ENCODE assay signal across 31 mouse cellular contexts in genomic region chr15:89334271-89334670, GRCm38 (mm10). TPM values are rescaled to one million over a fixed set of nuclear protein-coding genes. Genes with fewer than 3 reads are reported as not detected.
A peak's percentile ranks its signal among the peaks of the same experiment; 100 is the strongest.
DNase-seq lines count a peak whose midpoint lies in the region; ATAC-seq and TF ChIP-seq lines count a peak whose summit lies in the region.
"Had no signal": no experiment of that assay in that cellular context is flagged by ENCODE, and none has a peak within 500 bp of the region (broad histone marks: within the 10 kb centered on the region; RNA-seq: fewer than 3 reads in every experiment).

Miox (plus strand) TSS chr15:89334398.

- no peaks in the 10 kb centered on the region for H3K4me1 ChIP-seq in embryonic facial prominence, embryonic 13.5 days
- H3K4me1 ChIP-seq in embryonic facial prominence, embryonic 10.5 days: no peaks in the 10 kb centered on the region
- H3K4me1 ChIP-seq in liver, embryonic 14.5 days (replicated peaks; ENCODE audit: control insufficient read depth in 2 of 2, insufficient read depth in 2 of 2, low read length in 1 of 2): peaks cover 0 to 3% of the 10 kb centered on the region in 2 experiments; a peak in 1 of 4 replicates
- H3K4me1 ChIP-seq in liver, embryonic 12.5 days: no peaks in the 10 kb centered on the region
- H3K4me1 ChIP-seq: embryonic facial prominence, embryonic 15.5 days; forebrain, embryonic 12.5 days; hindbrain, embryonic 13.5 days; limb, embryonic 15.5 days; midbrain, embryonic 13.5 days had no signal

- no peak within 1 kb of the TSS for H3K4me2 ChIP-seq in embryonic facial prominence, embryonic 13.5 days
- no peak within 1 kb of the TSS for H3K4me2 ChIP-seq in liver, embryonic 14.5 days (ENCODE audit: low read depth)
- H3K4me2 ChIP-seq in liver, embryonic 12.5 days: no peak within 1 kb of the TSS
- H3K4me2 ChIP-seq: embryonic facial prominence, embryonic 15.5 days; forebrain, embryonic 12.5 days; heart, embryonic 11.5 days; hindbrain, embryonic 13.5 days; limb, embryonic 15.5 days; midbrain, embryonic 13.5 days had no signal

- ATAC-seq in embryonic facial prominence, embryonic 13.5 days (ENCODE audit: insufficient number of reproducible peaks, insufficient read depth, low FRiP score, low TSS enrichment, low read depth): no peak
- no peak for ATAC-seq in liver, embryonic 14.5 days (ENCODE audit: insufficient read depth)
- ATAC-seq in liver, embryonic 12.5 days: no peak
- ATAC-seq: forebrain, postnatal 0 days; midbrain, embryonic 13.5 days had no signal

- peak within 1 kb of the TSS; percentile 32; the same call in 1 of the 2 replicates for H3K9ac ChIP-seq in embryonic facial prominence, embryonic 13.5 days
- no peak within 1 kb of the TSS for H3K9ac ChIP-seq in liver, embryonic 14.5 days (replicated peaks)
- H3K9ac ChIP-seq in liver, embryonic 12.5 days: no peak within 1 kb of the TSS
- H3K9ac ChIP-seq: embryonic facial prominence, embryonic 15.5 days; forebrain, embryonic 12.5 days; forebrain, postnatal 0 days; hindbrain, embryonic 13.5 days; limb, embryonic 15.5 days; midbrain, embryonic 13.5 days had no signal

- no peak for DNase-seq in embryonic facial prominence, embryonic 10.5 days (ENCODE audit: low spot score)
- DNase-seq in liver, embryonic 14.5 days (ENCODE audit: low read depth in 3 of 3, low spot score in 3 of 3): no peak
- DNase-seq in kidney, adult 8-10 months: peak; percentile 92 to 95
- peak; percentile 81 for DNase-seq in kidney, postnatal 14 days
- DNase-seq in urinary bladder, adult 2 months (ENCODE audit: low spot score): no peak
- DNase-seq in urinary bladder, postnatal 14 days (ENCODE audit: low spot score): no peak
- DNase-seq: adrenal gland, postnatal 25 days; cerebellum, adult 18-20 months; cerebellum, postnatal 10 days; forebrain, postnatal 0 days; gastrocnemius, postnatal 25 days; heart, adult 18-20 months; heart, postnatal 4 days; lung, adult 2 months; lung, postnatal 10 days had no signal

- H3K27me3 ChIP-seq in embryonic facial prominence, embryonic 13.5 days: no peaks in the 10 kb centered on the region
- H3K27me3 ChIP-seq in embryonic facial prominence, embryonic 10.5 days (replicated peaks; ENCODE audit: low read depth, poor library complexity, severe bottlenecking): no peaks in the 10 kb centered on the region
- H3K27me3 ChIP-seq in liver, embryonic 14.5 days (ENCODE audit: control insufficient read depth, insufficient read depth, low read length): no peaks in the 10 kb centered on the region
- H3K27me3 ChIP-seq in liver, embryonic 12.5 days (replicated peaks): peaks cover 9% of the 10 kb centered on the region; the same call in 1 of the 2 replicates
- H3K27me3 ChIP-seq: embryonic facial prominence, embryonic 15.5 days; forebrain, embryonic 12.5 days; hindbrain, embryonic 13.5 days; limb, embryonic 15.5 days; midbrain, embryonic 13.5 days had no signal

- H3K27ac ChIP-seq in embryonic facial prominence, embryonic 13.5 days: no peak within 1 kb of the TSS
- H3K27ac ChIP-seq in embryonic facial prominence, embryonic 10.5 days (replicated peaks): no peak within 1 kb of the TSS
- H3K27ac ChIP-seq in liver, embryonic 14.5 days: no peak within 1 kb of the TSS
- H3K27ac ChIP-seq in liver, embryonic 12.5 days: no peak within 1 kb of the TSS
- H3K27ac ChIP-seq: embryonic facial prominence, embryonic 15.5 days; forebrain, embryonic 12.5 days; hindbrain, embryonic 13.5 days; limb, embryonic 15.5 days; macrophage; midbrain, embryonic 13.5 days had no signal

- TF ChIP-seq CTCF in liver, embryonic 14.5 days (IDR thresholded peaks at IDR 0.05; ENCODE audit: low read depth): no peak

- no peaks in the 10 kb centered on the region for H3K36me3 ChIP-seq in embryonic facial prominence, embryonic 13.5 days
- H3K36me3 ChIP-seq in embryonic facial prominence, embryonic 10.5 days (replicated peaks): no peaks in the 10 kb centered on the region
- no peaks in the 10 kb centered on the region for H3K36me3 ChIP-seq in liver, embryonic 14.5 days (replicated peaks; ENCODE audit: control insufficient read depth, insufficient read depth, low read depth)
- H3K36me3 ChIP-seq in liver, embryonic 12.5 days: no peaks in the 10 kb centered on the region
- H3K36me3 ChIP-seq: embryonic facial prominence, embryonic 15.5 days; forebrain, embryonic 12.5 days; G1E; hindbrain, embryonic 13.5 days; limb, embryonic 15.5 days; midbrain, embryonic 13.5 days had no signal

- H3K4me3 ChIP-seq in embryonic facial prominence, embryonic 13.5 days: no peak within 1 kb of the TSS
- no peak within 1 kb of the TSS for H3K4me3 ChIP-seq in embryonic facial prominence, embryonic 10.5 days
- no peak within 1 kb of the TSS for H3K4me3 ChIP-seq in liver, embryonic 14.5 days (ENCODE audit: insufficient read depth in 1 of 2, low read depth in 2 of 2, low read length in 2 of 2)
- H3K4me3 ChIP-seq in liver, embryonic 12.5 days: no peak within 1 kb of the TSS
- H3K4me3 ChIP-seq: embryonic facial prominence, embryonic 15.5 days; forebrain, embryonic 12.5 days; hindbrain, embryonic 13.5 days; limb, embryonic 15.5 days; midbrain, embryonic 13.5 days had no signal

- TF ChIP-seq EP300 in liver, embryonic 14.5 days (IDR thresholded peaks at IDR 0.05; ENCODE audit: low read depth): no peak

- H3K9me3 ChIP-seq in embryonic facial prominence, embryonic 13.5 days: no peaks in the 10 kb centered on the region
- no peaks in the 10 kb centered on the region for H3K9me3 ChIP-seq in embryonic facial prominence, embryonic 10.5 days
- no peaks in the 10 kb centered on the region for H3K9me3 ChIP-seq in liver, embryonic 14.5 days (ENCODE audit: control insufficient read depth, low read length)
- H3K9me3 ChIP-seq in liver, embryonic 12.5 days (replicated peaks): no peaks in the 10 kb centered on the region
- H3K9me3 ChIP-seq: embryonic facial prominence, embryonic 15.5 days; forebrain, embryonic 12.5 days; G1E; hindbrain, embryonic 13.5 days; limb, embryonic 15.5 days; midbrain, embryonic 13.5 days had no signal

- 86% methylated on average over 7 of the region's 7 CpGs for WGBS in embryonic facial prominence, embryonic 13.5 days
- WGBS in embryonic facial prominence, embryonic 10.5 days: 89% methylated on average over 7 of the region's 7 CpGs
- 74% methylated on average over 7 of the region's 7 CpGs for WGBS in liver, embryonic 14.5 days (ENCODE audit: insufficient replicate concordance)
- 81% methylated on average over 7 of the region's 7 CpGs for WGBS in liver, embryonic 12.5 days (ENCODE audit: insufficient replicate concordance)

RNA-seq across cellular contexts. Expression of gene Miox, which starts in this region (rescaled TPM):
- polyA plus RNA-seq in embryonic facial prominence, embryonic 13.5 days (2015; fragmentation: Nextera tagmentation; extraction: Ambion mirVana): not detected in 2 replicates
- polyA plus RNA-seq in embryonic facial prominence, embryonic 10.5 days (2016; fragmentation: Nextera tagmentation; extraction: Ambion mirVana): not detected in 2 replicates
- polyA plus RNA-seq in liver, embryonic 14.5 days (2012; rRNA removed): 9.7 and 11.2 TPM in 2 replicates
- 10.2 and 10.8 TPM in 2 replicates for polyA plus RNA-seq in liver, embryonic 14.5 days (2014; fragmentation: Nextera tagmentation; extraction: Ambion mirVana)
- 2.4 and 3.7 TPM in 2 replicates for polyA plus RNA-seq in liver, embryonic 12.5 days (2016; fragmentation: Nextera tagmentation; extraction: Ambion mirVana)
- not detected in 2 replicates for polyA plus RNA-seq in urinary bladder, adult 2 months (2012; rRNA removed)
- polyA plus RNA-seq: brain, embryonic 14.5 days; C2C12; embryonic facial prominence, embryonic 15.5 days; forebrain, embryonic 12.5 days; forebrain, postnatal 0 days; G1E; heart, embryonic 11.5 days; heart, embryonic 16.5 days; hindbrain, embryonic 13.5 days; limb, embryonic 15.5 days; macrophage; midbrain, embryonic 13.5 days; neural tube, embryonic 14.5 days; stomach, embryonic 14.5 days; thymus, postnatal 0 days had no signal

Comparison
In these comparisons a context has a peak if more than half of its experiments do, and no peak if none do; other contexts are left out.
1. DNase-seq: peak in kidney, adult 8-10 months (2 of 2) and kidney, postnatal 14 days (single experiment); none in embryonic facial prominence, embryonic 10.5 days (single experiment), liver, embryonic 14.5 days (0 of 3), urinary bladder, adult 2 months (single experiment) and urinary bladder, postnatal 14 days (single experiment).